Mouse (Mus musculus) megakaryocyte, adult 5-6 weeks (primary cell): Measurements from ENCODE around the gene Foxj3. TPM values are rescaled to one million over a fixed set of nuclear protein-coding genes. Genes with fewer than 3 reads are reported as not detected.

Experiments
- ATAC-seq: 2 replicates; pipeline ENCODE4 v1.8.0; 2016; ENCODE audit warnings: mild to moderate bottlenecking, inconsistent platforms; ENCODE audit not compliant: poor library complexity, severe bottlenecking
- total RNA-seq, 2 experiments: library from RNA; stranded (forward) in 1 of 2; stranded (reverse) in 1 of 2; fragments of 153-499, 151-499 nt in 1 of 2; fragments of 221-1000, 200-1000 nt in 1 of 2; gene quantifications; 2 replicates each; pipeline versions ENCODE4 v1.2.3 to v1.2.4; 2015 to 2017

Gene Foxj3
- total RNA-seq, 2 experiments from 2014 or later, result 13.4 to 31.6 TPM

DNA sequence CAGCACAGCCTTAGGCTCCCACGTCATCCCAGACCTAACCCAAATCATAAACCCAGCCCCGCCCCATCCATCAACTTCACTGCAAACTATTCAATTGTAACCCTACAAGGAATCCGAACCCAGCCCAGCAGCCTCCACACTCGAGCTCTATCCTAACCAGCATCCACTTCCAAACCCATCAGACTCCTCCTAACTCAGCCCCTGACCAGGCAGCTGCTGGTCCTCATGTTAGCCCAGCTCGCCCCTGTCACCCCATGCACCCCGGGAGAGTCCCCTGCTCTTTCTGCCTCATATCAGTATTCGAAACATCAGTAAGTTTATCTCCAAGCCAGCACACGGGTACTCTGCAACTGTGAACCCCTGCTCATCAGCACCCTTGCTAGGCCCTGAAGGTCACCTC lies 98.9 kb downstream of the Foxj3 start:
- ATAC-seq, result no peak

- no peak for ATAC-seq
Measured at GRCm38 (mm10) chr4:119636731-119637130, 99.9 kb downstream of the Foxj3 start.

DNA sequence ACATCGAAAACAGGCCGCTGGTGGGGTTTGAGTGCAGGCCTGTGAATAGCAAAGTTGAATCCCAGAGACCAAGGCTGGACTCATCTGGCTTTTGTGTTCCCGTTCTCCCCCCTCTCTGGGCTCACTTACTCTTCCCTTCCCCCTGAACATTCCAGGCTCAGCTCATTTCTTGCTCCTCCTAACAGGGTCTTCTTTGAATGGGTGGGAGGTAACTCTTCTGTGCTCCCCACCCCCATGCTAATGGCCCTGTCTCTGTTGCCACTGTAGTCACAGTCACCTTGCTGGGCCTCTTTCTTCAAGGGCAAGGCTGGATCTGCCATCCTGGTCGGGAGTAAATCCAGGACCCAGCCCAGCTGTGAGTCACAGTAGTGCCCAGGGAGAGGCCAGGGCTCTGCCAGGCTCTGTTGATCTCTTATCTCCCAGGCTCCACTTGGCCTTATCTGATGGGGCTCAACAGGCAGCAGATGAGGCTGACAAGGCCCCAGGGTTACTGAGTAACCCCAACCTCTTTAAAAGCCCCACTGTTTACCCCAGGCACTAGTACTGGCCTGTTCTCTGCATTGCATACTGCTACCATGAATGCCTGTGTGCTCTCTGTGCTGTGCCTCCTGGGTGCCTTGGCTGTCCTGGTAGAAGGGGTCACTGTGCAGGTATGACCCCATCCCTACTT lies 100.5 kb downstream of the Foxj3 start, which contains the start of gene Guca2a:
Guca2a (plus strand) TSS at position 529 of the 670 bp plus-strand sequence.
- no peak for ATAC-seq

DNA sequence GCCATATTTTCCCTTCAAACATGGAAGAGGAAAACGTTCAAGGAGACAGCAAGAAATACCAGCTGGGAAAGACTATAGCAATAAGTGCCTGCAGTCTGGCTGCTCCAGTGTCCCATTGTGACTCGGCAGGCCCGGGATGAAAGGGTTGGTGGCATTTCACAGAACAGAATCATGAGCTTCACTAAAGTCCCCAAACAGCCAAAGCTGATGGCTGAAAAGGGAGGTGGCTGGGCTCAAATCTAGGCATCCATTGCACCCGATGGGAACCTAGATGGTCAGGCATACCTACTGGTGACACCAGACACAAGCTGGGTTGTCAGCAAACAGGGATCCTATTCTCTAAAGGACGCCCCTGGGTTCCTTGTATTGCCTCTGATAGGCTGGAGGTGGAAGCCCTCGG lies 101.1 kb downstream of the Foxj3 start:
- no peak for ATAC-seq

DNA sequence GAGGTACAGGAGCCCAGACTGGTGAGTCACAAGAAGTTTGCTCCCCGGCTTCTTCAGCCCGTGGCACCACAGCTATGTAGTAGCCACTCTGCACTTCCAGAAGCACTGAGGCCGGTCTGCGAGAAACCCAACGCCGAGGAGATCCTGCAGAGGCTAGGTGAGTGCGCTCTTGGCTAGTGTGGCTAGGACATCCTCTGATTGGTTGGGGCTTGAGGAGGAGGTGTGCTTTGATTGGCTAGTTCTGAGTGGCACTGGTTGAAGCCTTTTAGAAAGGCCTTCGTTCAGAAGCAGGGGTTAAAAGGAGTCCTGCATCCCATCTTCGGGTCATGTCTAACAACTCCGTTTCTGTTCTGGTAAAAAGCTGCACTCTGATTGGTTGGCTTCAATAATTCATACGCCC lies 101.9 kb downstream of the Foxj3 start:
- no peak for ATAC-seq

GRCm38 (mm10) chr4:119642666-119643065 lies 105.9 kb downstream of the Foxj3 start:
- ATAC-seq, result no peak

DNA sequence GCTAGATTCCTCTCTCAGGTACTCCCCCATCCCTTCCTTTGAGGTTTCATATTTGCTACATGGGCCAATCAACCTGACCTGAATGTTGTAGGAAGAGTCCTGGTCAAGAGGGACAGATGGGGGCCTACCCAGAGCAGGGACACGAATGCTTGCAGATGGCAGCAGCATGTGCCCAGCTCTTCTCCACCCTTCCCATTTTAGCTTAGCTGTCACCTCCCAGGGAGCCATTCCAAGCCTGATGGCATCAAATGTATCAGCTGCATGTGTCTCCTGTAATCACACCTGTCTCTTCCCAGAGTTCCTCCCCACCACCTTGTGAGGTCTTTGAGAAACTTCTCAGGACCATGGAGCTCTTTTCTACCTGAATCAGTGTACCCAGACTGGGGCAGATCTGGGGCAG lies 120.2 kb downstream of the Foxj3 start:
- no peak for ATAC-seq

GRCm38 (mm10) chr4:119658246-119658645 lies 121.4 kb downstream of the Foxj3 start:
- no peak for ATAC-seq

- ATAC-seq, result no peak
Measured at GRCm38 (mm10) chr4:119658731-119659130, 121.9 kb downstream of the Foxj3 start, which contains the start of gene Guca2b. TSS of gene Guca2b (minus strand) at chr4:119658954.

DNA sequence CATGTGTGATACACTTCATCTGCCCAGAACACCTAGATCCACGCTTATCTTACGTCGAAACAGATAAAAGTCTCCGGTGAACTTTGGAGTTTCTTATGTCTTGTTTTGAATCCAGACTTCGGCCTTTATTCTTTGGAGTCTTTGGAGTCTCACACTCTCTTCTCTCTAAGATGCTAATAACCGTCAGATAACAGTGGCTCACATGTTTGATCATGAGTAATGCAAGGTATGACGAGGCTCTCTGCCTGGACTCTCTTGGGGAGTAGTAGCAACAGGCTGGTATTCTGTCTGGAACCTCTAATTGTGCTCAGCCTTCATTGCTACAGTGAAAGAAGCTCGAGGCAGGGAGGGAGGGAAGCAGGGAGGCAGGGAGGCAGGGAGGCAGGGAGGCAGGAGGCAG lies 123.2 kb downstream of the Foxj3 start:
- ATAC-seq, result no peak

DNA sequence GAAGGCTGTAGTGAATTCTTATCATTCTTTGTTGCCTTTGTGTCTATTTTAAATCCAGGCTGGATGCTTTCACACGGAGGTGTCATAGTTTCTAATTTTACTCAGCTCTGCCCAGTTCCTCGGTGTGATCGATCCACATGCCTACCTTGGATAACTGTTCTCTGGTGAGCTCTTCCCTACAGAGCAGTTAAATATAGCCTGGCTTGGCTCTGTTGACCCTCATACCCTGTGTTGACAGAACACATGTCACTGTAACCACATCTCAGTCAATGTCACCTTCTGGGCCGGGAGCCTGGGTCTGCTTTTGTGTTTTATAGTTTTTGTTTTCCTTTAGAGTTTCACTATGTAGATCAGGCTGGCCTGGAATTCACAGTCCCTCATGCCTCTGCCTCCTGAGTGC lies 125.3 kb downstream of the Foxj3 start:
- ATAC-seq, result no peak

DNA sequence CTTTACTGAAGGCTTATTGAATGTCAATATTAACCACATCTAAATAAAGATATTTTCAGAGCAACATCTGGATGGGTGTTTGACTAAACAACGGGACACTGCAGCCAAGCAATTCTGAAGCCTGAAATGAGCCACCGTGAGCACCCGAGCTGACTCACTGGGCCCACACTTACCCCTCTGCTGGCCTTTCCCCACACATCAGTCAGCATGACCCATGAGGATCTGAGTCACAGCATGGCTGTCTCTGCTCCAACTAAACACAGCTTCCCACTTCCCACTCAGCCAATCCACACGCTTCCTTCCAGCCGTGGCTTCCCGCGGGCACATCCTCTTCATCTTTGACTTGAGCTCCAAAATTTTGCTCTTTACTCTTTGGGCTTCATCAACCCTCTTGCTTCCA lies 126.2 kb downstream of the Foxj3 start:
- 0 out of 2 replicates have a peak, but pooled peaks have one; percentile 24 for ATAC-seq

GRCm38 (mm10) chr4:119663409-119664095 lies 126.7 kb downstream of the Foxj3 start:
- ATAC-seq, result peak; percentile 56

GRCm38 (mm10) chr4:119665166-119665565 lies 128.4 kb downstream of the Foxj3 start:
- no peak for ATAC-seq

- ATAC-seq, result no peak
Measured at GRCm38 (mm10) chr4:119666116-119666515, 129.3 kb downstream of the Foxj3 start.

DNA sequence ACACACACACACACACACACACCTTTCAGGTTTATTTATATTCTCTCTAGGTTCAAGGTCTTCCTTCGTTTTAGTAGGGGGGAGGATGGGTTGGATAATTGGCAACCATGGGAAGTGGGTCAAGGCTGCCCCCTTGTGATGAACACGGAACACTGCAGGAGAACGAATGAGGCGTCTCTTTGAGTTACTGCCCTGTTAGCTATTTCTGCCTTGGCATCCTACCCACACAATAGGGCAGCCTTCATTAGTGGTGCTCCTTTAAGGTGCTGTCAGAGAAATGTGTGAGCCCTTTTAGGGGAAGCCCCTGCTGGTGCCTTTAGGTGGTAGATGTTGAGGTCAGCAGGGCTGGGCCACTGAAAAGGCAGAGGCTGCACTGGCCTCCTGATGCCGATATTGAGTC lies 130.7 kb downstream of the Foxj3 start:
- peak; percentile 61 for ATAC-seq

GRCm38 (mm10) chr4:119668185-119668584 lies 131.4 kb downstream of the Foxj3 start:
- ATAC-seq, result no peak

DNA sequence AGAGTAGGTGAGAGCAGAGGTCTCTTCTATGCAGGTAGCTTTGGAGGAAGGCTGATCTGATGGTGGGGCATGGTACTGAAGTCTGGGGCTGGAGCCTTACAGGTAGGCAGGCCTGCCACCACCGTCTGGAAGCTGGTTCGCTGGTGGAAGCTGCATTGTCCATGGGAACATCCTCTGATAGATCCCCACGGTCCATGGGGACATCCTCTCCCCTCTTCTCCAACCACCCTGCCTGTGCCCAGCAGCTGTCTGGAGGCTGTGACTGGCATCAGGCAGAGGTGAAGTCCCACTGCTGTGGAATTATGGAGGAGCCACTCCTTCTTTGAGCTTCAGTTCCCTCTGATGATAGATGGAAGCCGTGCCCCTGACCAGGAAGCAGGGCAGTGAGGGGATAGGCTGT lies 131.8 kb downstream of the Foxj3 start:
- no peak for ATAC-seq

GRCm38 (mm10) chr4:119669356-119670209 lies 132.8 kb downstream of the Foxj3 start:
- ATAC-seq, result no peak

DNA sequence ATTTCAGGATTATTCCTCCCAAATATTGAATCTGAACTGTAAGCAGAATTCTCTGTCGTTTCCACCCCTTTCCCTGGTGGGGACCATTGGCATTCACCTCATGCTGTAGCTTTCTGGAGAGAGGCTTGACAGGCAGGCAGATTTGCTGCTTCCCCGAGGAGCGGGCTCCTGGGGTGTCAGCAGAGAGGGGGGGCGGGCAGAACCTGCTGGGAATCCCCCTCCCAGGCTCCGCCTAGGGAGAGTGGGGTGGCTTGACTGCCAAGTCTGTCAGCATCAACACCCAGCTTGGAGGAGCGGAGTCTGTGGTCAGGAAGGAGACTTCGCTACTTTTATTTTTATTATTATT lies 133.4 kb downstream of the Foxj3 start:
- no peak for ATAC-seq

- ATAC-seq, result no peak
Measured at GRCm38 (mm10) chr4:119670736-119671135, 133.9 kb downstream of the Foxj3 start.

- no peak for ATAC-seq
Measured at GRCm38 (mm10) chr4:119671164-119671563, 134.4 kb downstream of the Foxj3 start.
